Mouse (Mus musculus): ENCODE results near the gene Lin28a. TPM values are rescaled to one million over a fixed set of nuclear protein-coding genes. Genes with fewer than 3 reads are reported as not detected.
A peak's percentile ranks its signal among the peaks of the same experiment; 100 is the strongest.

Lin28a gene
- polyA plus RNA-seq, 2 experiments = 0.28 to 0.95 TPM

DNA sequence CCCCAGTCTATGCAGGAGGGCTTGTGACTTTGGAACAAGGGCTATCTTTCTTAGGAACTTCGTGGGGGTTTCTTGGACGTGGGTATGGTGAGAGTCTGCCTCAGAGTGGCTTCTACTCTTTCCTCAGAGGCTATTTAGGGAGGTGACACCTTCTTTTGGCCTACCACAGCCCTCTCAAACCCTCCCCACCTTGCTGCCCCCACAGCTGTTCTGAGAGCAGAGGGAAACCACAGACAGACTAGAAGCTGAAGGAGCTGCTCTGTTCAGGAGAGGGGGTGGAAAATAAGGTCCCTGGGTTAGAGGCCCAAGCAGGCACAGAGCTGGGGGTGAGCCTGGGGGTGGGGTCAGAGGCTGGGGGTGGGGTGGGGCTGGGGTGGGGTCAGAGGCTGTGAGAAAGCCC lies 24.4 kb upstream of the Lin28a start:
- no peak overlapping the region for H3K27ac ChIP-seq
- no peaks in the 10 kb centered on the region for H3K9me3 ChIP-seq (ENCODE audit: control insufficient read depth, low read length)
- no peaks in the 10 kb centered on the region for H3K27me3 ChIP-seq (ENCODE audit: control insufficient read depth, insufficient read depth, low read length)
- TF ChIP-seq CTCF (IDR thresholded peaks at IDR 0.05; ENCODE audit: low read depth) = no peak
- TF ChIP-seq EP300 (IDR thresholded peaks at IDR 0.05; ENCODE audit: low read depth) = no peak
- WGBS (ENCODE audit: insufficient replicate concordance) = 18% methylated on average over 2 of the region's 2 CpGs
- no peak overlapping the region for H3K4me3 ChIP-seq (ENCODE audit: insufficient read depth in 1 of 2, low read depth in 2 of 2, low read length in 2 of 2)
- no peaks in the 10 kb centered on the region for H3K36me3 ChIP-seq (replicated peaks; ENCODE audit: control insufficient read depth, insufficient read depth, low read depth)
- no peaks in the 10 kb centered on the region for H3K4me1 ChIP-seq (replicated peaks; ENCODE audit: control insufficient read depth in 2 of 2, insufficient read depth in 2 of 2, low read length in 1 of 2)
- DNase-seq (ENCODE audit: low read depth in 3 of 3, low spot score in 3 of 3) = no peak
- H3K9ac ChIP-seq (replicated peaks) = no peak overlapping the region
- no peak overlapping the region for H3K4me2 ChIP-seq (ENCODE audit: low read depth)
- no peak for ATAC-seq (ENCODE audit: insufficient read depth)

- Histone ChIP-seq H3K27me3 (ENCODE audit: control insufficient read depth, insufficient read depth, low read length) (no peaks in the 10 kb centered on the region), H3K9me3 (ENCODE audit: control insufficient read depth, low read length) (no peaks in the 10 kb centered on the region), H3K4me1 (replicated peaks; ENCODE audit: control insufficient read depth in 2 of 2, insufficient read depth in 2 of 2, low read length in 1 of 2) (no peaks in the 10 kb centered on the region), H3K9ac (replicated peaks) (no peak overlapping the region; the same call in 1 of the 2 replicates), H3K27ac (no peak overlapping the region), H3K4me2 (ENCODE audit: low read depth) (no peak overlapping the region), H3K4me3 (ENCODE audit: insufficient read depth in 1 of 2, low read depth in 2 of 2, low read length in 2 of 2) (no peak overlapping the region), H3K36me3 (replicated peaks; ENCODE audit: control insufficient read depth, insufficient read depth, low read depth) (no peaks in the 10 kb centered on the region)
- ATAC-seq (ENCODE audit: insufficient read depth) = no peak
- DNase-seq (ENCODE audit: low read depth in 3 of 3, low spot score in 3 of 3) = no peak
- WGBS (ENCODE audit: insufficient replicate concordance) = 11% methylated on average over 9 of the region's 9 CpGs
- TF ChIP-seq CTCF (IDR thresholded peaks at IDR 0.05; ENCODE audit: low read depth) (no peak), EP300 (IDR thresholded peaks at IDR 0.05; ENCODE audit: low read depth) (no peak)
Observed at GRCm38 (mm10) chr4:134041317-134042123, 22.9 kb upstream of the Lin28a start.

- H3K9ac ChIP-seq (replicated peaks) = no peak overlapping the region
- H3K9me3 ChIP-seq (ENCODE audit: control insufficient read depth, low read length) = no peaks in the 10 kb centered on the region
- H3K27ac ChIP-seq = no peak overlapping the region
- ATAC-seq (ENCODE audit: insufficient read depth) (no peak), DNase-seq (ENCODE audit: low read depth in 3 of 3, low spot score in 3 of 3) (peak; percentile 23 to 55 (median 31))
- no peaks in the 10 kb centered on the region for H3K36me3 ChIP-seq (replicated peaks; ENCODE audit: control insufficient read depth, insufficient read depth, low read depth)
- TF ChIP-seq EP300 (IDR thresholded peaks at IDR 0.05; ENCODE audit: low read depth) (no peak), CTCF (IDR thresholded peaks at IDR 0.05; ENCODE audit: low read depth) (peak; percentile 98)
- H3K4me2 ChIP-seq (ENCODE audit: low read depth) = no peak overlapping the region
- no peaks in the 10 kb centered on the region for H3K4me1 ChIP-seq (replicated peaks; ENCODE audit: control insufficient read depth in 2 of 2, insufficient read depth in 2 of 2, low read length in 1 of 2)
- WGBS (ENCODE audit: insufficient replicate concordance) = 4% methylated on average over 16 of the region's 16 CpGs
- no peaks in the 10 kb centered on the region for H3K27me3 ChIP-seq (ENCODE audit: control insufficient read depth, insufficient read depth, low read length)
- H3K4me3 ChIP-seq (ENCODE audit: insufficient read depth in 1 of 2, low read depth in 2 of 2, low read length in 2 of 2) = no peak overlapping the region
Observed at GRCm38 (mm10) chr4:134035953-134036352, 17.3 kb upstream of the Lin28a start.

DNA sequence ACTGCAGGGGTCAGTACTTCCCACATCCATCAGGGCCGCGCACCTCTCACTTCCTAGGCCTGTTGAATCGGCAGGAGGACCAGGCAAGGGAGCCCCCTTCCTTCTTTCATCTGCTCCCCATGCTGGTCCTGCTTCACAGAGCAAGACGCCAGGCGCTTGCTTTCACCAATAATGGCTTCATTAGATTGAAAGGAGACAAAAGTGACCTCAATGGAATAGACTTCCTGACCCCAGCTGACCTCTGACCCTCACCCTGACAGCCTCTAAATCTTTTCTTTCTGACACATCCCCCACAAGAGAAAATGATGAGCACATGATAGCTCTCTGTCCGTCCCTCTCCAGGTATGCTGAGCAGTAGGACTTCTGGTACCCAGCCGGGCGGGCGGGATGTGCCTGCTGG lies 7.2 kb upstream of the Lin28a start:
- H3K36me3 ChIP-seq (replicated peaks; ENCODE audit: control insufficient read depth, insufficient read depth, low read depth) = no peaks in the 10 kb centered on the region
- H3K27ac ChIP-seq = no peak overlapping the region
- no peaks in the 10 kb centered on the region for H3K9me3 ChIP-seq (ENCODE audit: control insufficient read depth, low read length)
- no peak for ATAC-seq (ENCODE audit: insufficient read depth)
- no peak for DNase-seq (ENCODE audit: low read depth in 3 of 3, low spot score in 3 of 3)
- H3K4me3 ChIP-seq (ENCODE audit: insufficient read depth in 1 of 2, low read depth in 2 of 2, low read length in 2 of 2) = no peak overlapping the region
- H3K27me3 ChIP-seq (ENCODE audit: control insufficient read depth, insufficient read depth, low read length) = 0 out of 2 replicates have a peak, but pooled peaks cover 2% of the 10 kb centered on the region
- WGBS (ENCODE audit: insufficient replicate concordance) = 56% methylated on average over 9 of the region's 9 CpGs
- no peaks in the 10 kb centered on the region for H3K4me1 ChIP-seq (replicated peaks; ENCODE audit: control insufficient read depth in 2 of 2, insufficient read depth in 2 of 2, low read length in 1 of 2)
- H3K9ac ChIP-seq (replicated peaks) = no peak overlapping the region
- no peak for TF ChIP-seq EP300 (IDR thresholded peaks at IDR 0.05; ENCODE audit: low read depth)
- no peak for TF ChIP-seq CTCF (IDR thresholded peaks at IDR 0.05; ENCODE audit: low read depth)
- no peak overlapping the region for H3K4me2 ChIP-seq (ENCODE audit: low read depth)

DNA sequence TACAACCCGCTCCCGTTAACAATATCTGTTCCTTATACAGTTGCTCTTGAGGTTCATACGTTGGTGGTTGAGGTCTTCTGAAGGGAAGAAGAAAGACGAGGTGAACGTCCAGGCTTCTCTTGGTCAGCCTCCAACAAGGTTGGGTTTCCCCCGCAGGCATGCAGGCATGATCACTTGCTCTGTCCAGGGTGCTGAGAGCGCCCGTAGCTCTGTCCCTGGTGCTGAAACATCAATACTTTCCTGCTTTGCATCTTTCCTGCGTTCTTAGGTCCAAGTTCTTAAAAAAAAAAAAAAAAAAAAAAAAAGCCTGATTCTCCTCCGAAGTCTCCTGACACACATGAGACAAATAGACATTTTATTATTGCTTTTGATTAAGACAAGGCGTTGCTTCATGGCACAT lies 2.0 kb upstream of the Lin28a start:
- Histone ChIP-seq H3K4me2 (ENCODE audit: low read depth) (no peak overlapping the region), H3K36me3 (replicated peaks; ENCODE audit: control insufficient read depth, insufficient read depth, low read depth) (no peaks in the 10 kb centered on the region), H3K4me1 (replicated peaks; ENCODE audit: control insufficient read depth in 2 of 2, insufficient read depth in 2 of 2, low read length in 1 of 2) (no peaks in the 10 kb centered on the region), H3K27ac (no peak overlapping the region), H3K9me3 (ENCODE audit: control insufficient read depth, low read length) (no peaks in the 10 kb centered on the region), H3K27me3 (ENCODE audit: control insufficient read depth, insufficient read depth, low read length) (peaks cover 47% of the 10 kb centered on the region), H3K9ac (replicated peaks) (no peak overlapping the region), H3K4me3 (ENCODE audit: insufficient read depth in 1 of 2, low read depth in 2 of 2, low read length in 2 of 2) (no peak overlapping the region)
- 3% methylated on average over 11 of the region's 11 CpGs for WGBS (ENCODE audit: insufficient replicate concordance)
- peak in 2 of 3 experiments; percentile 26 to 44 for DNase-seq (ENCODE audit: low read depth in 3 of 3, low spot score in 3 of 3)
- TF ChIP-seq CTCF (IDR thresholded peaks at IDR 0.05; ENCODE audit: low read depth) (no peak), EP300 (IDR thresholded peaks at IDR 0.05; ENCODE audit: low read depth) (no peak)
- ATAC-seq (ENCODE audit: insufficient read depth) = no peak
